Mouse (Mus musculus): ENCODE results near the gene Kctd13. TPM values are rescaled to one million over a fixed set of nuclear protein-coding genes. Genes with fewer than 3 reads are reported as not detected.
A peak's percentile ranks its signal among the peaks of the same experiment; 100 is the strongest.

Gene Kctd13
- polyA plus RNA-seq, 1 experiment from 2014 or later: 35.6 TPM

GRCm38 (mm10) chr7:126963548-126964286 is 35.0 kb downstream of the Kctd13 start:
- no peaks in the 10 kb centered on the region for H3K9me3 ChIP-seq (ENCODE audit: control insufficient read depth, low read length)
- ATAC-seq (ENCODE audit: insufficient read depth, low FRiP score, low TSS enrichment) (no peak), DNase-seq (ENCODE audit: low spot score) (peak; percentile 55)
- no peak overlapping the region for H3K27ac ChIP-seq (ENCODE audit: low read depth, low read length)
- H3K9ac ChIP-seq (ENCODE audit: low read length): no peak overlapping the region
- 25% methylated on average over 19 of the region's 19 CpGs for WGBS
- no peak overlapping the region for H3K4me2 ChIP-seq (ENCODE audit: low read depth)
- H3K4me1 ChIP-seq (ENCODE audit: control insufficient read depth, insufficient read depth, low read length): no peaks in the 10 kb centered on the region
- H3K27me3 ChIP-seq (ENCODE audit: control insufficient read depth, insufficient read depth, low read length): peaks cover 8% of the 10 kb centered on the region; the same call in 1 of the 2 replicates
- no peak overlapping the region for H3K4me3 ChIP-seq (ENCODE audit: low read depth, low read length)
- H3K36me3 ChIP-seq (ENCODE audit: control insufficient read depth, insufficient read depth, low read length): no peaks in the 10 kb centered on the region

- Histone ChIP-seq H3K4me1 (ENCODE audit: control insufficient read depth, insufficient read depth, low read length) (no peaks in the 10 kb centered on the region), H3K27me3 (ENCODE audit: control insufficient read depth, insufficient read depth, low read length) (peaks cover 8% of the 10 kb centered on the region; the same call in 1 of the 2 replicates), H3K27ac (ENCODE audit: low read depth, low read length) (no peak overlapping the region), H3K36me3 (ENCODE audit: control insufficient read depth, insufficient read depth, low read length) (no peaks in the 10 kb centered on the region), H3K9ac (ENCODE audit: low read length) (no peak overlapping the region), H3K9me3 (ENCODE audit: control insufficient read depth, low read length) (no peaks in the 10 kb centered on the region), H3K4me3 (ENCODE audit: low read depth, low read length) (no peak overlapping the region), H3K4me2 (ENCODE audit: low read depth) (no peak overlapping the region)
- ATAC-seq (ENCODE audit: insufficient read depth, low FRiP score, low TSS enrichment): no peak
- no peak for DNase-seq (ENCODE audit: low spot score)
- 71% methylated on average over 3 of the region's 3 CpGs for WGBS
Observed at GRCm38 (mm10) chr7:126965568-126965967, 36.9 kb downstream of the Kctd13 start.

GRCm38 (mm10) chr7:126967361-126967760 is 38.7 kb downstream of the Kctd13 start:
- Histone ChIP-seq H3K4me3 (ENCODE audit: low read depth, low read length) (no peak overlapping the region), H3K9ac (ENCODE audit: low read length) (no peak overlapping the region), H3K36me3 (ENCODE audit: control insufficient read depth, insufficient read depth, low read length) (no peaks in the 10 kb centered on the region), H3K9me3 (ENCODE audit: control insufficient read depth, low read length) (no peaks in the 10 kb centered on the region), H3K27me3 (ENCODE audit: control insufficient read depth, insufficient read depth, low read length) (peaks cover 6% of the 10 kb centered on the region; the same call in 1 of the 2 replicates), H3K4me1 (ENCODE audit: control insufficient read depth, insufficient read depth, low read length) (no peaks in the 10 kb centered on the region), H3K27ac (ENCODE audit: low read depth, low read length) (no peak overlapping the region), H3K4me2 (ENCODE audit: low read depth) (no peak overlapping the region)
- DNase-seq (ENCODE audit: low spot score): no peak
- no peak for ATAC-seq (ENCODE audit: insufficient read depth, low FRiP score, low TSS enrichment)
- WGBS: 71% methylated on average over 6 of the region's 6 CpGs

GRCm38 (mm10) chr7:126975493-126975892 is 46.8 kb downstream of the Kctd13 start:
- no peak for DNase-seq (ENCODE audit: low spot score)
- peak overlapping the region; percentile 94 for H3K4me3 ChIP-seq (ENCODE audit: low read depth, low read length)
- H3K36me3 ChIP-seq (ENCODE audit: control insufficient read depth, insufficient read depth, low read length): 0 out of 2 replicates have a peak, but pooled peaks cover 6% of the 10 kb centered on the region
- no peak overlapping the region for H3K27ac ChIP-seq (ENCODE audit: low read depth, low read length)
- peak overlapping the region; percentile 96; the same call in 1 of the 2 replicates for H3K9ac ChIP-seq (ENCODE audit: low read length)
- H3K27me3 ChIP-seq (ENCODE audit: control insufficient read depth, insufficient read depth, low read length): no peaks in the 10 kb centered on the region
- ATAC-seq (ENCODE audit: insufficient read depth, low FRiP score, low TSS enrichment): 0 out of 2 replicates have a peak, but pooled peaks have one; percentile 25
- H3K4me1 ChIP-seq (ENCODE audit: control insufficient read depth, insufficient read depth, low read length): peaks cover 6% of the 10 kb centered on the region; the same call in 1 of the 2 replicates
- H3K9me3 ChIP-seq (ENCODE audit: control insufficient read depth, low read length): no peaks in the 10 kb centered on the region
- WGBS: 17% methylated on average over 8 of the region's 8 CpGs
- H3K4me2 ChIP-seq (ENCODE audit: low read depth): peak overlapping the region; percentile 89

GRCm38 (mm10) chr7:126975893-126975949 is 47.0 kb downstream of the Kctd13 start, which contains the start of gene Cdipt:
Cdipt (plus strand) TSS chr7:126975914.
- H3K27ac ChIP-seq (ENCODE audit: low read depth, low read length): peak within 1 kb of the TSS; percentile 92
- H3K36me3 ChIP-seq (ENCODE audit: control insufficient read depth, insufficient read depth, low read length): 0 out of 2 replicates have a peak, but pooled peaks cover 6% of the 10 kb centered on the region
- H3K4me2 ChIP-seq (ENCODE audit: low read depth): peak within 1 kb of the TSS; percentile 89
- H3K27me3 ChIP-seq (ENCODE audit: control insufficient read depth, insufficient read depth, low read length): no peaks in the 10 kb centered on the region
- H3K4me3 ChIP-seq (ENCODE audit: low read depth, low read length): peak within 1 kb of the TSS; percentile 94
- ATAC-seq (ENCODE audit: insufficient read depth, low FRiP score, low TSS enrichment) (no peak), DNase-seq (ENCODE audit: low spot score) (no peak)
- peaks cover 6% of the 10 kb centered on the region; the same call in 1 of the 2 replicates for H3K4me1 ChIP-seq (ENCODE audit: control insufficient read depth, insufficient read depth, low read length)
- peak within 1 kb of the TSS; percentile 96 for H3K9ac ChIP-seq (ENCODE audit: low read length)
- H3K9me3 ChIP-seq (ENCODE audit: control insufficient read depth, low read length): no peaks in the 10 kb centered on the region
- WGBS: 0% methylated on average over 1 of the region's 1 CpGs

- ATAC-seq (ENCODE audit: insufficient read depth, low FRiP score, low TSS enrichment) (peak; percentile 90), DNase-seq (ENCODE audit: low spot score) (peak; percentile 98)
- no peaks in the 10 kb centered on the region for H3K9me3 ChIP-seq (ENCODE audit: control insufficient read depth, low read length)
- H3K9ac ChIP-seq (ENCODE audit: low read length): peak within 1 kb of the TSS; percentile 96
- H3K27ac ChIP-seq (ENCODE audit: low read depth, low read length): peak within 1 kb of the TSS; percentile 92
- H3K36me3 ChIP-seq (ENCODE audit: control insufficient read depth, insufficient read depth, low read length): 0 out of 2 replicates have a peak, but pooled peaks cover 6% of the 10 kb centered on the region
- H3K4me3 ChIP-seq (ENCODE audit: low read depth, low read length): peak within 1 kb of the TSS; percentile 94
- under 1% methylated on average over 55 of the region's 55 CpGs for WGBS
- no peaks in the 10 kb centered on the region for H3K27me3 ChIP-seq (ENCODE audit: control insufficient read depth, insufficient read depth, low read length)
- peaks cover 6% of the 10 kb centered on the region; the same call in 1 of the 2 replicates for H3K4me1 ChIP-seq (ENCODE audit: control insufficient read depth, insufficient read depth, low read length)
- peak within 1 kb of the TSS; percentile 89 for H3K4me2 ChIP-seq (ENCODE audit: low read depth)
Observed at GRCm38 (mm10) chr7:126975950-126976866, 47.5 kb downstream of the Kctd13 start, which contains the start of gene Cdiptos. Cdiptos (minus strand) TSS chr7:126976098.

GRCm38 (mm10) chr7:126976878-126977459 is 48.3 kb downstream of the Kctd13 start:
- DNase-seq (ENCODE audit: low spot score): no peak
- Histone ChIP-seq H3K9ac (ENCODE audit: low read length) (peak overlapping the region; percentile 96), H3K36me3 (ENCODE audit: control insufficient read depth, insufficient read depth, low read length) (0 out of 2 replicates have a peak, but pooled peaks cover 6% of the 10 kb centered on the region), H3K4me3 (ENCODE audit: low read depth, low read length) (peak overlapping the region; percentile 94), H3K4me2 (ENCODE audit: low read depth) (peak overlapping the region; percentile 89), H3K27ac (ENCODE audit: low read depth, low read length) (no peak overlapping the region), H3K9me3 (ENCODE audit: control insufficient read depth, low read length) (no peaks in the 10 kb centered on the region), H3K4me1 (ENCODE audit: control insufficient read depth, insufficient read depth, low read length) (peaks cover 6% of the 10 kb centered on the region; the same call in 1 of the 2 replicates), H3K27me3 (ENCODE audit: control insufficient read depth, insufficient read depth, low read length) (no peaks in the 10 kb centered on the region)
- no peak for ATAC-seq (ENCODE audit: insufficient read depth, low FRiP score, low TSS enrichment)
- 29% methylated on average over 14 of the region's 14 CpGs for WGBS

- no peak overlapping the region for H3K4me3 ChIP-seq (ENCODE audit: low read depth, low read length)
- WGBS: 91% methylated on average over 6 of the region's 6 CpGs
- H3K9ac ChIP-seq (ENCODE audit: low read length): no peak overlapping the region
- no peaks in the 10 kb centered on the region for H3K27me3 ChIP-seq (ENCODE audit: control insufficient read depth, insufficient read depth, low read length)
- no peak for DNase-seq (ENCODE audit: low spot score)
- no peaks in the 10 kb centered on the region for H3K9me3 ChIP-seq (ENCODE audit: control insufficient read depth, low read length)
- H3K4me2 ChIP-seq (ENCODE audit: low read depth): no peak overlapping the region
- H3K4me1 ChIP-seq (ENCODE audit: control insufficient read depth, insufficient read depth, low read length): peaks cover 6% of the 10 kb centered on the region; the same call in 1 of the 2 replicates
- ATAC-seq (ENCODE audit: insufficient read depth, low FRiP score, low TSS enrichment): no peak
- no peak overlapping the region for H3K27ac ChIP-seq (ENCODE audit: low read depth, low read length)
- 0 out of 2 replicates have a peak, but pooled peaks cover 6% of the 10 kb centered on the region for H3K36me3 ChIP-seq (ENCODE audit: control insufficient read depth, insufficient read depth, low read length)
Observed at GRCm38 (mm10) chr7:126978841-126979240, 50.2 kb downstream of the Kctd13 start.
